Mouse (Mus musculus) frontal cortex, postnatal 25 days (tissue): ENCODE measurements around the gene Mras.

Source experiments
- DNase-seq, 2 experiments: peaks; one replicate each; pipeline ENCODE4 v3.0.0; 2022; ENCODE audit warnings: low spot score in 2 of 2

The Mras gene

GRCm38 (mm10) chr9:99357921-99358692 is 79.1 kb downstream of the Mras start, which contains the start of gene Esyt3:
TSS of gene Esyt3 (minus strand) at chr9:99358557.
- DNase-seq = no peak

GRCm38 (mm10) chr9:99357561-99357920 is 79.6 kb downstream of the Mras start:
- no peak for DNase-seq

GRCm38 (mm10) chr9:99355971-99356370 is 81.2 kb downstream of the Mras start:
- DNase-seq = no peak

GRCm38 (mm10) chr9:99354796-99355195 is 82.4 kb downstream of the Mras start:
- DNase-seq = no peak

GRCm38 (mm10) chr9:99353390-99353789 is 83.8 kb downstream of the Mras start:
- no peak for DNase-seq

GRCm38 (mm10) chr9:99352964-99353363 is 84.2 kb downstream of the Mras start:
- no peak for DNase-seq

- DNase-seq = peak; percentile 28 to 32
These were observed 91.8 kb downstream of the Mras start for GRCm38 (mm10) chr9:99345351-99345792.

- no peak for DNase-seq
These were observed 95.6 kb downstream of the Mras start for GRCm38 (mm10) chr9:99341600-99341999.

GRCm38 (mm10) chr9:99340126-99340525 is 97.1 kb downstream of the Mras start:
- DNase-seq = no peak

GRCm38 (mm10) chr9:99339182-99339581 is 98.0 kb downstream of the Mras start:
- DNase-seq = no peak

GRCm38 (mm10) chr9:99338293-99338692 is 98.9 kb downstream of the Mras start:
- no peak for DNase-seq

GRCm38 (mm10) chr9:99336538-99336937 is 100.6 kb downstream of the Mras start:
- DNase-seq = no peak
